Mouse (Mus musculus): ENCODE data around the gene Sgms1. TPM values are rescaled to one million over a fixed set of nuclear protein-coding genes. Genes with fewer than 3 reads are reported as not detected.

Gene Sgms1
- polyA plus RNA-seq, 1 experiment = 18.2 TPM

DNA sequence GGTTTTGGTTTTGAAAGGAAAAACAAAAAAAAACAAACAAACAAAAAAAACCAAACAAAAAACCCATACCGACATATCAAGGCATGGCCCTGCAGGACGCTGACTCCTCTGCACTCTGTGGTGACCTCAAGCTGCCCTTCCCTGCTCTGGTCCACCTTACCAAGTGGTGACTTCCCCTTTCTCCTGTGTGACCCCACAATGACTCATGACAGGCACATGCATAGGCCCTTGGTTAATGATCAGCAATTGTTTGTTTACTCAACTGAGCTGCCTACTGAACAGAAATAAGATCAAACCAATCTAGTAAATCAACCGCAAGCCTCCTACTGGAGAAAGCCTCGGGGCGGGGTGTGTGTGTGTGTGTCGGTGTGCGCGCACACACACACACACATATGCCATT lies 112.7 kb downstream of the Sgms1 start:
- peak; percentile 20 for TF ChIP-seq GATA1 (IDR thresholded peaks at IDR 0.05; ENCODE audit: low read length)

- TF ChIP-seq GATA1 (IDR thresholded peaks at IDR 0.05; ENCODE audit: low read length) = no peak
Measured at GRCm38 (mm10) chr19:32276263-32276662, 113.3 kb downstream of the Sgms1 start.

- peak; percentile 10 for TF ChIP-seq GATA1 (IDR thresholded peaks at IDR 0.05; ENCODE audit: low read length)
Measured at GRCm38 (mm10) chr19:32275068-32275925, 114.2 kb downstream of the Sgms1 start.

DNA sequence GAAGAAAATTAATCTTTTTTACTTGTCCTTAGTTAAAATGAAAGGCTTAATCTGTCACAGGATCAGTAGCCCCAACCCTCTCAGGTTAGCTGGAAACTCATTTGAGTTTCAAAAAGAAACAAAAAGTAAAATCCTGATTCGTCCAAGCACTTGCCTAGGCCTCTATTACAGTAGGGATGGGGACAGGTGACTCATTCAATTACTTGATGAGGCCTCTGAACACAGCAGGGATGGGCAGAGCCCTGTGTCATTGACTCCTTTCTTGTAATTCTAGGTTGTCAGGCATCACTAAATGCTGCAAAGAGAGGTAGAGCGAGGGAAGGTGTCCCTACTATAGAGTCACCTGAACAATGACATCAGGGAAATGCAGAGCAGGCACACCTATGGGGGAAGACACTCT lies 115.4 kb downstream of the Sgms1 start:
- no peak for TF ChIP-seq GATA1 (IDR thresholded peaks at IDR 0.05; ENCODE audit: low read length)

DNA sequence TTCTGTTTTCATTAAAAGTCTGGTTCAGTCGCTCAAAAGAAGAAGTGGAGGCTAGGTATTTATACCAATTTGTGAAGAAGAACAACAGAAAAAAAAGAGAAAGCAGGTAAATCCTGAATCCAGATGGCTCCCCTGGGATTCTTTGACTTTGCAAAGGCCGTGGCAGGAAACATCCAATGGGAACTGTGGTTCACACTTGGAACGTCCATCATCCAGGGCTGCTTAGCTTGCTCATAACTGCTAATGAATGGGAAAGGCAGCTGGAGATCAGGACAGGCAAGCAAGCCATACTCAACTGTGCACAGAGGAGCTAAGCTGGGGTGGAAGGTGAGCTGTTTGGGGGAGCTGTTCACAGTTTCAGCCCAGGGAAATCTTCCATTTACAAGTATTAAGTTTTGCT lies 115.8 kb downstream of the Sgms1 start:
- TF ChIP-seq GATA1 (IDR thresholded peaks at IDR 0.05; ENCODE audit: low read length) = no peak

GRCm38 (mm10) chr19:32272475-32273260 lies 116.8 kb downstream of the Sgms1 start:
- TF ChIP-seq GATA1 (IDR thresholded peaks at IDR 0.05; ENCODE audit: low read length) = peak; percentile 93

DNA sequence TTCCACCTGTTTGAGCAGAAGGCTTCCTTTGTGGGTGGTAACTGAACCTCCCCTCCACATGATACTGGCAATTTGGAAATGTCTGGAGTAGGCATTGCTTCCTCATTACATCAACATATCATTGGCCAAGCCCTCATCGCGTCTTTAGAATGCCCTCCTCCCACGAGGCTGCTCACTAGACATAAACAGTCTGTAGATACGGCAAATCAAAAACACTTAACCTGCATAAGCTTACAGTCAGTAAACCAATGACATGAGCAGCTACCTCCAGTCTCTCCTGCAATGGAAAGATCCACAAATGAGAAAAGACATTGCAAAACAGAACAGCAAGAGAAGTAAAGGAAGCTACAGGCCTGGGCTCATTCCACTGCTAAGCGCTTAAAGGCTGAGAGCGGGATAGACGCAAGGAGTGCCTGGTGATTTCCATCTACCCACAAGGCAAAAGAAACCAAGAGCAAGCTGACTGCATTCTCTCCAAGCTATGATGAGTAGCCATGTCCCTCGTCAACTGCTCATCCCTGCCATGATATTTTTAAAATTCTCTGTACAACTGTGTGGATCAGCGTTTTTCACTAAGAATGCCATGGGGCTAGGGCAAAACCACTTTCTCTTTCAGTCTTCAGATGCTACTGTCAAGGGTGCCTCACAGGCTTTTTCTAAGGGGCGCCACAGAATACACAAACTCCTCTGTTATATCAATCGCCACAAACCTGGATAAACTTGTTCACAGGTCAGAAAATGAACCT lies 117.9 kb downstream of the Sgms1 start:
- no peak for TF ChIP-seq GATA1 (IDR thresholded peaks at IDR 0.05; ENCODE audit: low read length)

DNA sequence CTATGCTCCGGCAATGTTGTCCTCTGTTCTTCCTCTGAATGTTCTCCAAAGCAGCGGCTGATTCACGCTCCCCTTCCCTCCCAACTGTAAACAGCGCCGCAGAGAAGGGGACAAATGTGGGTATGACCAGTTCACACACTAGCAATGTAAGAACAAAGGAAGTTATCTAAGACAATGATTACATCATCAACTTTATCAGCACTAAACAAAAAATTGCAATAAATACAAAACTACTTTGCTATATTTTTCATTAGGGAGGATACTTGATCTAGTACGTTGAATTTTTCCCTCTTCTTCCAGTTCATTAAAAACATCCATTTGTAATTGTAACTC lies 119.7 kb downstream of the Sgms1 start:
- TF ChIP-seq GATA1 (IDR thresholded peaks at IDR 0.05; ENCODE audit: low read length) = no peak

DNA sequence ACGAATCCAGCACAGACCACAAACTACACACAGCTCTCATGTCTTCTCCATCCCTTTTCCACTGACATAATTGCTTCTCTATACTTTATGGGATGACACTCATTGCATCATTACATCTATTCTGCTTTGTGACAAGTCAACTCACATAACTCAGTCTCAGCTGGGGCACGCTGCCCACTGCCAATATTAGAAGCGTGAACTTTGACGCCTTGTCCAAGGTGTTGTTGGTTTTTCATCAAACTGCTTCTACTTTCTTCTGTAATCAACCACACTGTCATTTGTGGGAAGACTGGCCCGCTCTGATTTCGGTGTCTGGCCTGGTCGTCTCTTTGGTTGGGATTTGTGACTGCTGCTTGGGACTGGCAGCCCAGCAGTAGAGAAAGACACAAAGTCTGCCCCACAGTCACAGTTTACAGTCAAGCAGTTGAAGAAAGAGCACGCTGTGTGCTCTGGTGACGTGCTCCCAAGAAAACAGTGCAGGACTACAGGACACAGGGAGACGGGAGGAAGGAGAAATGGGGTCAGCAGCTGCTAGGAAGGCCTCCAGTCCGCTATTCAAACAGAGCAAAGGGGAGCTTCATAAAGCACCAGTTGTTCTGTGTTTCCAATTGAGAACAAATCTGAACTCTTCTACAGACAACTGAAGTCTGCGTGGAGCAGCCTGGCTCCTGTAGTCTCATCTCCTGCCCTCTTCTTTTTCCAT lies 120.2 kb downstream of the Sgms1 start:
- TF ChIP-seq GATA1 (IDR thresholded peaks at IDR 0.05; ENCODE audit: low read length) = no peak

DNA sequence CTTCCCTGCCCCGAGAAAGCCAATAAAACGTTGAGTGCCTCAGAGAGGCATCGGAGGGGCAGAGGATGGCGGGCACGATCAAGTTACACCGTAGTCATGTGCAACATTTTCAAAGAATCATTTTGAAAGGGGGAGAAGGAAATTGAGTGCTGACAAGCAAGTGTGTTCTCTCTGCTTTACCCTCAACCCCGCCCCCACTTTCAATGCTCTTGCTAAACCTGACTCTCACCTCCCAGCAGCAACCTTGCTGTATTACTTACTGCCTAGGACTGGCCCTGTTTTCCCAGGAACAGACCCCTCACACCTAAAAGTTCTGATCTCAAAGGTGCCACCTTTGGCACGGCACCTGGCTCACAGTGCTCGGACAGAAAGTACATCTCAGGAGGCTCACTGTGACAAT lies 121.0 kb downstream of the Sgms1 start:
- TF ChIP-seq GATA1 (IDR thresholded peaks at IDR 0.05; ENCODE audit: low read length) = no peak

DNA sequence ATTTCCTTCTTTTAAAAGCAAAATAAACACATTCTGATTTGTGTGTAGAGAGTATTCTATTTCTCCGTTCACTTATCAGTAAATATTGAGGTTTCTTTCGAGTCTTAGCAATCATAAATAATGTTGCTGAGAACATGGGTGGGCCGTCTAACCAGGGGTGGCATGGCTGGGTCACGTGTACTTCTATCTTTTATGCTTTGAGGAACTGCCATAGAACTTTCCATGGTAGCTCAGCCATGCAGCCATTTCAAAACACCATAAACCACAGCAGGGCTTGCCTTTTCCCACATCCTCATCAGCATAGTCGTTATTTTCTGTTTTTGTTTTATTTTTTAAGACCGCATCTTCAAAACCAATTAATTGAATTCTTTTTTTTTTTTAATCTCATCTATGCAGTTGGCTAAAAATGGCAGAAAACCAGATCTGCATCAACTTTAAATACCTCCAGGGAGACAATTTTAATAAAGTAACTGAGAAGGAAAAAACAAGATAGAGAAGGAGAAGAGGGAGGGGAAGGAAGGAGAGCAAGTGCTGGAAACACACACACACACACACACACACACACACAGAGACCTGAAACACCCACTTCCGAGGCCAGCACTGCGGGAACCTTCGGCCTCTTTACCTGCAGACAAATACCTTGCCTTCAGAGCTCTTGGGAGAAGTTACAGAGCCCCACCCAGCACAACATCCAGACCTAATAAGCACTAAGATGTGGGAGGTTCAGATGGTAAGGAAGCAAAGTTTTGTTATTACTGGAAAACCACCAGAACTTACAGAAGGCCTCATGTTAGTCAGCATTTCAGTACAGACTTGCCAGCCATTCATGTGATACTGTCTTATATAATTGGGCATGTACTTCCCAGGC lies 122.9 kb downstream of the Sgms1 start:
- TF ChIP-seq GATA1 (IDR thresholded peaks at IDR 0.05; ENCODE audit: low read length) = no peak

DNA sequence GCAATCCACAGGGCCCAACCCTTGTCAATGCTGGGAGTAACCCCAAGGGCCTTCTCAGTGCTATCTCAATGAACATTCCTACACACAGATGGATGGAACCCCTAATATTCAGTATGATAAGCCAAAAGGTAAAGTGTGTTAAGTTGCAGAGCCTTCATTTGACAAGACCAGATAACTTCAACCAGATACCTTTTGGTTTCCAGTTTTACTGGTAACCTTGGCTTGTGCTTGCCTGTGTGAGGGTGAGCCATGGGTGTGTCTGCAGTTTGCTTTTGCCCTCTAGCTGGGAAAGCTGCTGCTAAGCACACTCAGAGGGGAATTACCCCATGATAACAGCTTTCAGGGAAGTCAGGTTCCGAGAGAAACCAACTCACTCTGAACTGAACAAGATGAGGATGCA lies 125.8 kb downstream of the Sgms1 start:
- TF ChIP-seq GATA1 (IDR thresholded peaks at IDR 0.05; ENCODE audit: low read length) = peak; percentile 42

DNA sequence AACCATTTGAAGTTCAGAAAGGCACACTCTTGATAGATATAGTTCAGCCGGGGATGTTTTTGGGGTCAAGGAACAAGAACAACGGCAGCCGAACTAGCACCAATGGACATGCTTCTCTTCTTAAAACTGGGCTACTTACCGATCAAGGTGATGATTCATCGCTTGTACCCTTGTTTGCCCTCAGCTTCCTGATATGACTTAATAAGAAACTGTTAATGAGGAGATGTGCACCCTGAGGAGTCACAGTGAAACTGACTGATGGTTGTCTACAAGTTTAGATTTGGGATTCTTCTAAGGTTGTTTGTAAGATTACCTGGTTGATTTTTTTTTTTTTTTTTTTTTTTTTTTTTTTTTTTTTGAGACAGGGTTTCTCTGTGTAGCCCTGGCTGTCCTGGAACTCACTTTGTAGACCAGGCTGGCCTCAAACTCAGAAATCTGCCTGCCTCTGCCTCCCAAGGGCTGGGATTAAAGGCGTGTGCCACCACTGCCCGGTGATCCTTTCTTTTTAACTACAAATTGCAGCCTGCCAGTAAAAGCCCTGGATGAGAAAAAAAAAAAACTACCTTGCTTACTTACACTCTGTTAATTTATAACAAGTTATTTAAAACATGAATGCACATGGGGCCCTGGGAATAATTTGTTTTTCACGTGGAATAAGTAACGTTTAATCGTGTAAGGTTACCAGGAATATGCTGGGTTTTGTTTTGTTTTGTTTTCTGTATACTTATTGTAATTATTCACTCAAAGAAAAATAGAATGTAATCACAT lies 126.5 kb downstream of the Sgms1 start:
- TF ChIP-seq GATA1 (IDR thresholded peaks at IDR 0.05; ENCODE audit: low read length) = no peak

All from G1E-ER4 (cell line).